Mouse (Mus musculus) hindbrain, embryonic 13.5 days (tissue): ENCODE measurements at regions not wholly inside any gene's neighbourhood (a gene's known extent, or its start where the extent isn't known, plus 50 kb on each side); places are given as distances from the start of the nearest gene placed in this dataset.
"Not testable (repeated sequence)": the region's sequence is repeated elsewhere in the genome, so short reads cannot be mapped to it uniquely, and the experiment has no call there.

Experiments used
- ATAC-seq: fragments of 200-750 bp; cut with Nextera tagmentation; 2 replicates; pipeline ENCODE4 v1.8.0; 2017; ENCODE audit warnings: moderate TSS enrichment; ENCODE audit not compliant: low FRiP score
- H3K27ac ChIP-seq: fragments of 300-500 bp; sonication (generic); 2 replicates; pipeline ENCODE4 v1.5.1; 2015; ENCODE audit warnings: inconsistent platforms, mild to moderate bottlenecking, moderate library complexity
- H3K27me3 ChIP-seq: fragments of 300-500 bp; sonication (generic); 2 replicates; pipeline ENCODE4 v1.6.1; 2015; ENCODE audit warnings: mild to moderate bottlenecking, inconsistent platforms
- H3K36me3 ChIP-seq: fragments of 300-500 bp; sonication (generic); 2 replicates; pipeline ENCODE4 v1.6.1; 2015; ENCODE audit warnings: mild to moderate bottlenecking, inconsistent platforms
- H3K4me1 ChIP-seq: fragments of 300-500 bp; sonication (generic); replicated peaks from 2 replicates; pipeline ENCODE4 v1.6.1; 2015; ENCODE audit warnings: inconsistent platforms
- H3K4me2 ChIP-seq: fragments of 300-500 bp; sonication (generic); 2 replicates; pipeline ENCODE4 v1.6.1; 2015; ENCODE audit warnings: inconsistent platforms, mild to moderate bottlenecking, moderate library complexity
- H3K4me3 ChIP-seq: fragments of 300-500 bp; sonication (generic); 2 replicates; pipeline ENCODE4 v1.5.1; 2015; ENCODE audit warnings: mild to moderate bottlenecking, inconsistent platforms
- H3K9ac ChIP-seq: fragments of 300-500 bp; sonication (generic); 2 replicates; pipeline ENCODE4 v1.6.1; 2015; ENCODE audit warnings: mild to moderate bottlenecking, inconsistent platforms
- H3K9me3 ChIP-seq: fragments of 300-500 bp; sonication (generic); 2 replicates; pipeline ENCODE4 v1.6.1; 2016; ENCODE audit warnings: inconsistent platforms
- WGBS: fragments of 180-500 bp; shearing (Covaris S2); methylation state at CpG from one replicate; pipeline ENCODE4 v1.1.7; 2015; 5-methylcytosine and 5-hydroxymethylcytosine counted together

GRCm38 (mm10) chr1:184669173-184669572, 63.2 kb downstream of the Hlx start:
- H3K27ac ChIP-seq, ATAC-seq, H3K4me3 ChIP-seq, H3K36me3 ChIP-seq, H3K9me3 ChIP-seq, H3K4me2 ChIP-seq, H3K4me1 ChIP-seq, H3K9ac ChIP-seq, H3K27me3 ChIP-seq: not testable (repeated sequence)
- WGBS: 92% methylated on average over 5 of the region's 5 CpGs

GRCm38 (mm10) chr1:184668428-184668827, 64.0 kb downstream of the Hlx start:
- H3K27ac ChIP-seq: no peak overlapping the region
- no peaks in the 10 kb centered on the region for H3K27me3 ChIP-seq
- H3K4me3 ChIP-seq: no peak overlapping the region
- no peaks in the 10 kb centered on the region for H3K36me3 ChIP-seq
- H3K4me1 ChIP-seq: peaks cover 10% of the 10 kb centered on the region
- no peaks in the 10 kb centered on the region for H3K9me3 ChIP-seq
- H3K9ac ChIP-seq: no peak overlapping the region
- H3K4me2 ChIP-seq: no peak overlapping the region
- 48% methylated on average over 1 of the region's 1 CpGs for WGBS
- ATAC-seq: no peak

- Histone ChIP-seq H3K36me3 (no peaks in the 10 kb centered on the region), H3K4me2 (no peak overlapping the region), H3K9ac (no peak overlapping the region), H3K4me3 (no peak overlapping the region), H3K27me3 (no peaks in the 10 kb centered on the region), H3K4me1 (peaks cover 13% of the 10 kb centered on the region), H3K9me3 (no peaks in the 10 kb centered on the region), H3K27ac (no peak overlapping the region)
- WGBS: 61% methylated on average over 2 of the region's 2 CpGs
- no peak for ATAC-seq
Measured at GRCm38 (mm10) chr1:184668022-184668421, 64.4 kb downstream of the Hlx start.

- no peaks in the 10 kb centered on the region for H3K27me3 ChIP-seq
- no peak overlapping the region for H3K9ac ChIP-seq
- no peak overlapping the region for H3K27ac ChIP-seq
- WGBS: 75% methylated on average over 12 of the region's 12 CpGs
- no peak overlapping the region for H3K4me3 ChIP-seq
- H3K9me3 ChIP-seq: no peaks in the 10 kb centered on the region
- H3K36me3 ChIP-seq: no peaks in the 10 kb centered on the region
- no peak overlapping the region for H3K4me2 ChIP-seq
- H3K4me1 ChIP-seq: peaks cover 14% of the 10 kb centered on the region
- no peak for ATAC-seq
Measured at GRCm38 (mm10) chr1:184665243-184665642, 67.2 kb downstream of the Hlx start.

GRCm38 (mm10) chr1:184664098-184664375, 68.4 kb downstream of the Hlx start:
- Histone ChIP-seq H3K4me3 (no peak overlapping the region), H3K4me1 (peaks cover 14% of the 10 kb centered on the region), H3K36me3 (no peaks in the 10 kb centered on the region), H3K4me2 (peak overlapping the region; percentile 22), H3K27ac (no peak overlapping the region; the same call in 1 of the 2 replicates), H3K27me3 (no peaks in the 10 kb centered on the region), H3K9me3 (no peaks in the 10 kb centered on the region), H3K9ac (no peak overlapping the region)
- 53% methylated on average over 5 of the region's 5 CpGs for WGBS
- no peak for ATAC-seq

DNA sequence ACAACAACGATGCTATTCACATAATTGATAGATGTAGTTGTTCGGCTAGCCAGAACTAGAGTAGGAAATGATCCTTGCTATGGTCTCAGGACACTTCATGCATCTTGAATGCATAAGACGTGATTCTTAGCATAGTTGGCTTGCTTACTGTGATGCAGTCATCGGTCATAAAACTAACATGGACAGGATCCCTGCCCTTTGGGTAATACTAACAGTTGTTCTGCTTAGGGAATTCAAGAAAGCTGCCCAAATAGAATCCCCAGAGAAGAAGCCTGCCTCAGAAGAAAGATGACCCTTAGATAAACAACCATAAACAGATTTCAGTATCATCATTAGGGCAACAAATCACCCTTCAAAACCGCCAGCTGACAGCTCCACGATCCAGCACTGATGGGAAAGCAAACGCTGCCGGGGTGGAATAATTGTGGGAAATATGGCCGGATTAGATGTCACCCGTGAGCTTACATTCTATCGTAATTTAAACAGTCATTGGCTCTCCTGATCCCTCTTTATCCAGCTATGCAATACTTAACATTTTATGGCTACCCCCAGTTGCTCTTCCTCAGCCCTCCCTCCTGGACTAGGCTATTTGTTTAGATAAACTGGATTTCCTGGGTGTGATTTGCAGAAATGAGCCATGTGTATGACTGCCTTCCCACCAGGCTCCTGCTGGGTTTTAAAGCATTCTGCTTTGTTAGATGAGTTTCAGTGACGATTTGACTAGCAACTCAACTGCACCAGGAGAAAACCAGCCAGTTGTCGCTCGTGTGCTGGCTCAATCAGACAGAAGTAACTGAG, 68.9 kb downstream of the Hlx start:
- no peak for ATAC-seq

GRCm38 (mm10) chr1:184650541-184651105, 81.8 kb downstream of the Hlx start:
- ATAC-seq: no peak
- Histone ChIP-seq H3K4me2 (no peak overlapping the region), H3K36me3 (no peaks in the 10 kb centered on the region), H3K27me3 (no peaks in the 10 kb centered on the region), H3K9me3 (0 out of 2 replicates have a peak, but pooled peaks cover 5% of the 10 kb centered on the region), H3K9ac (no peak overlapping the region), H3K27ac (no peak overlapping the region), H3K4me1 (no peaks in the 10 kb centered on the region), H3K4me3 (no peak overlapping the region)
- 92% methylated on average over 4 of the region's 4 CpGs for WGBS

More for the DNA sequence above, 68.9 kb downstream of the Hlx start:
- H3K27ac ChIP-seq: no peak overlapping the region; the same call in 1 of the 2 replicates
- WGBS: 52% methylated on average over 14 of the region's 14 CpGs
- H3K4me2 ChIP-seq: peak overlapping the region; percentile 22
- H3K27me3 ChIP-seq: no peaks in the 10 kb centered on the region
- no peak overlapping the region for H3K9ac ChIP-seq
- no peaks in the 10 kb centered on the region for H3K36me3 ChIP-seq
- no peaks in the 10 kb centered on the region for H3K9me3 ChIP-seq
- H3K4me1 ChIP-seq: peaks cover 14% of the 10 kb centered on the region
- H3K4me3 ChIP-seq: no peak overlapping the region

- H3K36me3 ChIP-seq: no peaks in the 10 kb centered on the region
- no peaks in the 10 kb centered on the region for H3K4me1 ChIP-seq
- no peak overlapping the region for H3K4me3 ChIP-seq
- 83% methylated on average over 8 of the region's 8 CpGs for WGBS
- H3K27ac ChIP-seq: no peak overlapping the region
- no peak for ATAC-seq
- no peak overlapping the region for H3K4me2 ChIP-seq
- H3K9ac ChIP-seq: no peak overlapping the region
- no peaks in the 10 kb centered on the region for H3K27me3 ChIP-seq
- 0 out of 2 replicates have a peak, but pooled peaks cover 5% of the 10 kb centered on the region for H3K9me3 ChIP-seq
Measured at GRCm38 (mm10) chr1:184647920-184648540, 84.4 kb downstream of the Hlx start.

GRCm38 (mm10) chr1:184644767-184645598, 87.4 kb downstream of the Hlx start:
- Histone ChIP-seq H3K9me3 (0 out of 2 replicates have a peak, but pooled peaks cover 5% of the 10 kb centered on the region), H3K4me1 (no peaks in the 10 kb centered on the region), H3K27me3 (no peaks in the 10 kb centered on the region), H3K4me3 (no peak overlapping the region), H3K27ac (no peak overlapping the region), H3K36me3 (no peaks in the 10 kb centered on the region), H3K4me2 (no peak overlapping the region), H3K9ac (no peak overlapping the region)
- 69% methylated on average over 9 of the region's 9 CpGs for WGBS
- ATAC-seq: no peak

- no peaks in the 10 kb centered on the region for H3K9me3 ChIP-seq
- no peak overlapping the region for H3K27ac ChIP-seq
- no peak overlapping the region for H3K4me3 ChIP-seq
- 92% methylated on average over 13 of the region's 13 CpGs for WGBS
- no peak overlapping the region for H3K4me2 ChIP-seq
- no peaks in the 10 kb centered on the region for H3K4me1 ChIP-seq
- no peaks in the 10 kb centered on the region for H3K36me3 ChIP-seq
- no peak overlapping the region for H3K9ac ChIP-seq
- ATAC-seq: no peak
- H3K27me3 ChIP-seq: no peaks in the 10 kb centered on the region
Measured at GRCm38 (mm10) chr1:184630695-184631475, 101.5 kb downstream of the Hlx start.

GRCm38 (mm10) chr1:184629194-184629593, 103.2 kb downstream of the Hlx start:
- Histone ChIP-seq H3K4me2 (no peak overlapping the region), H3K27ac (no peak overlapping the region), H3K4me3 (no peak overlapping the region), H3K4me1 (no peaks in the 10 kb centered on the region), H3K36me3 (no peaks in the 10 kb centered on the region), H3K9ac (no peak overlapping the region), H3K27me3 (no peaks in the 10 kb centered on the region), H3K9me3 (no peaks in the 10 kb centered on the region)
- WGBS: 91% methylated on average over 9 of the region's 9 CpGs
- ATAC-seq: no peak
